Mouse (Mus musculus) olfactory bulb, adult 2 months (tissue): ENCODE measurements around the gene Siva1.

Experiments
- CTCF ChIP-seq: fragments of 200-500 bp; IDR thresholded peaks from 2 replicates; pipeline ENCODE4 v1.5.1; 2012; ENCODE audit warnings: low read depth, mild to moderate bottlenecking, low read length, moderate library complexity; ENCODE audit not compliant: insufficient read depth
- POLR2A ChIP-seq: fragments of 200-500 bp; IDR thresholded peaks from 2 replicates; pipeline ENCODE4 v1.6.1; 2012; ENCODE audit warnings: mild to moderate bottlenecking, low read depth, low read length, moderate library complexity; ENCODE audit not compliant: insufficient read depth

DNA sequence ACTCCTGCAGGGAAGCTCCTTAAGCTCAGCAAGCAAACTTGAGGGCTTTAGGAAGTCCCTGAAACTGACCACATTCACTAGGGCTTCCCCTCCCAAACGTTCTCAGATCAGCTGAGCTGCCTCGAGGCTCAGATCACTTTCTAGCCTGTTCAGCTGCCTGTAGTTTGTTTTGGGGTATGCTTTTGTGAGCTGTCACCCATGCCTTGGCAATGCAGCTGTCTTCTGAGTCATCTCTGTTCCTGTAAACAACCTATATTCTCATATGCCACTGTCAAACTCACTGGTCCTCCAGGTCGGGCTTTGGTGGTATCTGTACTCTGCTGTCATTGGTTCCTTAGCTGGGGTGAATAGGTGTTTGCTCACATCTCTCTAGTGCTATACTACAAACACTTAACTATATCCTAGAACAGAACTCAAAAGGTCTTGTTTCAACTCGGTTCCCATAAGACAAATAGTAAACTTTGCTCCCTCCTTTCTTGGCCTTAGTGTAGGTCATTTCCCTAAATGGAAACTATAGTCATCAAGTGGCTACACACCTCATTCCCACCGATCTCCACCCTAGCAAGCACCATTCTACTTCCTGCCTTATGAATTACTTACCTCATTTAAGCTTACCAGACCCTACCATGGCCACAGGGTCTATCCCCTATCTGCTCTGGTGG is 7.4 kb downstream of the Siva1 start:
- TF ChIP-seq POLR2A (no peak), CTCF (no peak)
